Mouse (Mus musculus): Measurements from ENCODE around the gene Sec14l1.
"Not testable (repeated sequence)": the region's sequence is repeated elsewhere in the genome, so short reads cannot be mapped to it uniquely, and the experiment has no call there.

The Sec14l1 gene

GRCm38 (mm10) chr11:117114592-117115345, at the start of gene Sec14l1:
TSS of gene Sec14l1 (plus strand) at chr11:117115168.
- peak; percentile 99 for DNase-seq (ENCODE audit: low spot score in 2 of 2)

GRCm38 (mm10) chr11:117065602-117066001, 49.4 kb upstream of the Sec14l1 start:
- DNase-seq (ENCODE audit: low spot score in 2 of 2) = not testable (repeated sequence)

- DNase-seq (ENCODE audit: low spot score in 2 of 2) = no peak
Measured at GRCm38 (mm10) chr11:117066738-117067137, 48.2 kb upstream of the Sec14l1 start.

GRCm38 (mm10) chr11:117068332-117068731, 46.6 kb upstream of the Sec14l1 start:
- DNase-seq (ENCODE audit: low spot score in 2 of 2) = no peak

GRCm38 (mm10) chr11:117069027-117069426, 45.9 kb upstream of the Sec14l1 start:
- no peak for DNase-seq (ENCODE audit: low spot score in 2 of 2)

GRCm38 (mm10) chr11:117070711-117071110, 44.3 kb upstream of the Sec14l1 start:
- DNase-seq (ENCODE audit: low spot score in 2 of 2) = no peak

- peak; percentile 74 to 81 for DNase-seq (ENCODE audit: low spot score in 2 of 2)
Measured at GRCm38 (mm10) chr11:117072128-117072527, 42.8 kb upstream of the Sec14l1 start.

GRCm38 (mm10) chr11:117073426-117073825, 41.5 kb upstream of the Sec14l1 start:
- DNase-seq (ENCODE audit: low spot score in 2 of 2) = no peak

GRCm38 (mm10) chr11:117076576-117077196, 38.3 kb upstream of the Sec14l1 start:
- DNase-seq (ENCODE audit: low spot score in 2 of 2) = peak; percentile 82 to 85

GRCm38 (mm10) chr11:117077227-117077626, 37.7 kb upstream of the Sec14l1 start:
- no peak for DNase-seq (ENCODE audit: low spot score in 2 of 2)

GRCm38 (mm10) chr11:117077902-117078301, 37.1 kb upstream of the Sec14l1 start:
- no peak for DNase-seq (ENCODE audit: low spot score in 2 of 2)

- no peak for DNase-seq (ENCODE audit: low spot score in 2 of 2)
Measured at GRCm38 (mm10) chr11:117078637-117079240, 36.2 kb upstream of the Sec14l1 start.

- no peak for DNase-seq (ENCODE audit: low spot score in 2 of 2)
Measured at GRCm38 (mm10) chr11:117079651-117080190, 35.2 kb upstream of the Sec14l1 start.

GRCm38 (mm10) chr11:117080209-117080608, 34.8 kb upstream of the Sec14l1 start:
- DNase-seq (ENCODE audit: low spot score in 2 of 2) = peak in 1 of 2 experiments; percentile 82

- DNase-seq (ENCODE audit: low spot score in 2 of 2) = peak; percentile 65 to 87
Measured at GRCm38 (mm10) chr11:117081165-117082064, 33.6 kb upstream of the Sec14l1 start.

- DNase-seq (ENCODE audit: low spot score in 2 of 2) = no peak
Measured at GRCm38 (mm10) chr11:117082353-117082934, 32.5 kb upstream of the Sec14l1 start.

GRCm38 (mm10) chr11:117083052-117083881, 31.7 kb upstream of the Sec14l1 start:
- DNase-seq (ENCODE audit: low spot score in 2 of 2) = no peak

- DNase-seq (ENCODE audit: low spot score in 2 of 2) = not testable (repeated sequence)
Measured at GRCm38 (mm10) chr11:117083882-117084260, 31.1 kb upstream of the Sec14l1 start.

- DNase-seq (ENCODE audit: low spot score in 2 of 2) = no peak
Measured at GRCm38 (mm10) chr11:117086215-117086614, 28.8 kb upstream of the Sec14l1 start.

All from frontal cortex, postnatal 36 days (tissue).